Mouse (Mus musculus) olfactory bulb, adult 2 months (tissue): ENCODE measurements around the gene Cad. TPM values are rescaled to one million over a fixed set of nuclear protein-coding genes. Genes with fewer than 3 reads are reported as not detected.
A peak's percentile ranks its signal among the peaks of the same experiment; 100 is the strongest.
"Not testable (repeated sequence)": the region's sequence is repeated elsewhere in the genome, so short reads cannot be mapped to it uniquely, and the experiment has no call there.

Source experiments
- H3K27ac ChIP-seq: fragments of 200-500 bp; 2 replicates; pipeline ENCODE4 v1.5.1; 2012; ENCODE audit warnings: low read depth, low read length; ENCODE audit not compliant: insufficient read depth
- H3K4me1 ChIP-seq: fragments of 200-500 bp; 2 replicates; pipeline ENCODE4 v1.6.1; 2012; ENCODE audit warnings: low read length; ENCODE audit not compliant: control insufficient read depth, insufficient read depth
- H3K4me3 ChIP-seq: fragments of 200-500 bp; 2 replicates; pipeline ENCODE4 v1.5.1; 2012; ENCODE audit warnings: mild to moderate bottlenecking, low read depth, low read length, moderate library complexity; ENCODE audit not compliant: insufficient read depth
- CTCF ChIP-seq: fragments of 200-500 bp; IDR thresholded peaks from 2 replicates; pipeline ENCODE4 v1.5.1; 2012; ENCODE audit warnings: low read depth, mild to moderate bottlenecking, low read length, moderate library complexity; ENCODE audit not compliant: insufficient read depth
- POLR2A ChIP-seq: fragments of 200-500 bp; IDR thresholded peaks from 2 replicates; pipeline ENCODE4 v1.6.1; 2012; ENCODE audit warnings: mild to moderate bottlenecking, low read depth, low read length, moderate library complexity; ENCODE audit not compliant: insufficient read depth
- WGBS: fragments of 180-500 bp; shearing (Covaris S2); methylation state at CpG from one replicate; pipeline ENCODE4 v1.1.7; 2018; 5-methylcytosine and 5-hydroxymethylcytosine counted together
- polyA plus RNA-seq: library from polyadenylated mRNA; stranded (reverse); fragments of >200 nt; gene quantifications from 2 replicates; pipeline ENCODE4 v1.2.4, GENCODE M21; 2012; ENCODE audit warnings: low replicate concordance; ENCODE audit not compliant: missing spikeins, insufficient read depth, insufficient read length

The Cad gene
- polyA plus RNA-seq = not detected in 2 replicates

DNA sequence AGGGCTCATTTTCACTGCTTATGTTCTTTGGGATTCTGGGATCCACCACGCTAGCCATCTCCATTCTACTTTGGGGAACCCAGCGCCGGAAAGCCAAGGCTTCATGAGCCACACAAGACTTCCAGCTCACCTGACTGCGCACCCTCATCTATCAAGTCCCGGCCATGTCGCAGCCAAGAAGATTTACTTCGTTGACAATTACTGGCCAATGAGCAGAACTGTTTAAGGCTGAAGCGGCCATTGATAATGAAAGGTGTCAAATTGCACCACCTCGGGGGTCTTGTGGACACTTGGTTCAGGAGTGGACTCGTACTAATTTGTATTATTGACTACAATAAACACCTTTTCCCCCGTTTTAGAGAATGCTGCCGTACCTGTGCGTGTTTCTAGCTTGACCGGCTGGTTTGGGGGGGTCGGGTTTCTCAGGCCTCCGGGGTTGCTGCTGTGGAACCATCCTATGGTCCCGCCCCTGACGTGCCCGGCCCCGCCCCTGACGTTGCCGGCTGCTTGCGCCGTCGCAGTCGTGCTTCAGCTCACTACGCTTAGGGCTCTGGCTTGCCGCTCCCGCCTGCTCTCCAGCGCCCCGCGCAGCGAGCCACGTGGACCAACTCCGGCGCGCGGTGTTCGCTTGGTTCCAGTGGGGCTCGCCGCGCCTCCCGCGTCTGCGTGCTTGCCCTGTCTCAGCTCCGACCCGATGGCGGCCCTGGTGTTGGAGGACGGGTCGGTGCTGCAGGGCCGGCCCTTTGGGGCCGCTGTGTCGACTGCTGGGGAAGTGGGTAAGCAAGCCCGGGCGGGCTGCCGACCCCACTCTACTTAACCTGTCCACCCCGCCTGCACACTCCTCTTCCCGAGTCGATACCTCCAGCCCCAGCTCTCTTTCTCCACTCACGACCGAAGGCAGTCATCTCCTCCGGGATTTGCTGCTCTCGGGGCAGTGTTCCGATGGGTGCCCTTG, at the start of gene Cad:
TSS of gene Cad (plus strand) at position 520 of the 955 bp plus-strand sequence.
- TF ChIP-seq POLR2A = 0 out of 2 replicates have a peak, but pooled peaks have one; percentile 34
- no peak for TF ChIP-seq CTCF
- 1% methylated on average over 64 of the region's 64 CpGs for WGBS
- H3K27ac ChIP-seq = peak within 1 kb of the TSS; percentile 34; the same call in 1 of the 2 replicates
- peaks cover 5% of the 10 kb centered on the region for H3K4me1 ChIP-seq
- peak within 1 kb of the TSS; percentile 83 for H3K4me3 ChIP-seq

DNA sequence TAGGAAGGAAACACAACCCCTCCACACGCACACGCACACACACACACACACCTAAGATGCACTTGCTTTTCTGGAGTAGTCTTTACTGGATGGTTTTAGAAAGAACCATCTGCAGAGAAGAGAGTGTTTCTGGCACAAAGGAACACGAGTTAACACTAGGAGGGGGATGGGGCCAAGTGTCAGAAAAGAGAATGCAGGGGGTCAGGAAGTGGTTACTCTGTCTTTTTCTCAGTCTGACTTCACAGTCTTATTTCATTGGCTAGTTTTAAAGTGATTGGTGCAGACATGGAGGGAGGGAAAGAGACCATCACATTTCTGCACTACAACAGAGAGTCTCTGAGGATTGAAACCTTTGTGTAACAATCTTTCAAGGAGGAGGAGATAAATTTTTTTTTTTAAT, 41.8 kb upstream of the Cad start:
- no peaks in the 10 kb centered on the region for H3K4me1 ChIP-seq
- no peak overlapping the region for H3K4me3 ChIP-seq
- 71% methylated on average over 3 of the region's 3 CpGs for WGBS
- H3K27ac ChIP-seq = no peak overlapping the region
- TF ChIP-seq POLR2A = no peak
- no peak for TF ChIP-seq CTCF

DNA sequence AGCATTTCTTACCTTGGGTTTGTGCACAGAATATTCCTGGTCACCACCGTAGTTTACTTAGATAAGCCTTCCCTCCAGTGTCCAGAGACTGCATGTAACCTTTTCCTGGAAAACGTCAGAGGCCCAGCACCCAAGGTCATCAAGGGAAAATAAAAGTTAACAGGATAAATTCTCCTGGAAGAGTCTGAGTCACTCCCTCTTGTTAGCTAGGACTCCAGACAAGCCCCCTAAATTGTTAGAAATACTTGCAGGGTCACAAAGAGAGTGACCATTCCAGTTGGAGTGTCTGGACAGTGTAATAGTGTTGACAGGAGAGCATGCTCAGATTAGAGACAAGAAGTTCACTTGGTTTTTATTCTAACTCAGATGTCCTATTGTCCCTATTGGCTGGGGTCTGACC, 38.7 kb upstream of the Cad start:
- H3K27ac ChIP-seq = no peak overlapping the region
- 87% methylated on average over 2 of the region's 2 CpGs for whole genome bisulfite sequencing
- no peaks in the 10 kb centered on the region for H3K4me1 ChIP-seq
- H3K4me3 ChIP-seq = no peak overlapping the region
- no peak for TF ChIP-seq POLR2A
- TF ChIP-seq CTCF = no peak

DNA sequence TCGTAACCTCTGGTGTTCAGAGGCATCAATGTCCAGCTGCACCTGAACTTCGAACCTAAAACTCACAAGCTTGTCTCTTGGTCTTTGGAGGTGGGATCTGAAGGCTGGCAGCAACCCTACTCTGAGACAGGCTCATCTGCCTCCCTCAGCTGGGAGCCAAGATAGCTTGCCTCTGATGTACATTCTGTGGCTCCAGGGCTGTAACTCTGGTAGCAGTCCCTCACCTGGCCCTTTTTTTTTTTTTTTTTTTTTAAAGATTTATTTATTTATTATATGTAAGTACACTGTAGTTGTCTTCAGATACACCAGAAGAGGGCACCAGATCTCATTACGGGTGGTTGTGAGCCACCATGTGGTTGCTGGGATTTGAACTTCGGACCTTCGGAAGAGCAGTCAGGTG, 32.8 kb upstream of the Cad start:
- not testable (repeated sequence) for H3K4me1 ChIP-seq, H3K4me3 ChIP-seq, H3K27ac ChIP-seq
- WGBS = 83% methylated on average over 5 of the region's 5 CpGs

DNA sequence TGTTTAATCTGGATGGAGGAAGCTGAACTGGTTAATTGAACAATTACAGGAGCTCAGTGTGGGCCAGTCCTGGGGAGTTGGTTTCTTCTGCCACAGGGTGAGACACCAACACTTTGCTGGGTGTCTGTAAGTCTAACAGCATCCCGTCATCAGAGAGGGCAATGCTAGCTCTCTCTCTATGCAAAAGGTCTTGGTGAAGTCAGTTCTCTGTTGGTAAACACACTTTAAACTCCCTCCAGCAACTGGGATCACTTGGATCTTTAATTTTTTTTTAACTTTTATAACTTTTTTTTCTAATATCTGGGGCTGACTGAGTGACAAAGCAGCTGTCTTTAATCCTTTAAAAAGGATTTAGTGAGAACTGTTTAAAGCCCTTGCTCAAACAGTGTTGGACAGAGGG, 31.9 kb upstream of the Cad start:
- H3K4me1 ChIP-seq = no peaks in the 10 kb centered on the region
- H3K27ac ChIP-seq = no peak overlapping the region
- 34% methylated on average over 1 of the region's 1 CpGs for WGBS
- TF ChIP-seq POLR2A (no peak), CTCF (no peak)
- H3K4me3 ChIP-seq = no peak overlapping the region

DNA sequence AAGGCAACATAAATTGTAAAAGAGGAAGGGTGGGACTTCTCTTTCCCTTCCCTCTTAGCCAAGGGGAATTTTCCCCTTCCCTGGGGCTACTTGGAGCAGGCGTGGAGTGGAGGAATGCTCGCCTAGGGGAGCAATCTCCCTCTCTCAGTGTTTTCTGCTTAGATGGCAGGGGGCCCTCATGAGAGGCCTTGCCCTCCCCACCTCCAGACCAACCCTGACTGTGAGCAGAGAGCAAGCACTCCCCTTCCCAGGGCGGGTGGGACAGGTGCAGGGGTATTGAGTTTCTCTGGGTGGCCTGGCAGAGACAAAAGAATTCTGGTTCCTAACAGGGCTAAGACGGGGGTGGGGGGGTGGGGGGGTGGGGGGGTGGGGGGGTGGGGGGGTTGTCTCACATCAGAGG, 31.3 kb upstream of the Cad start:
- Histone ChIP-seq H3K4me1 (no peaks in the 10 kb centered on the region), H3K27ac (no peak overlapping the region), H3K4me3 (no peak overlapping the region)
- WGBS = 35% methylated on average over 4 of the region's 4 CpGs
- no peak for TF ChIP-seq POLR2A

DNA sequence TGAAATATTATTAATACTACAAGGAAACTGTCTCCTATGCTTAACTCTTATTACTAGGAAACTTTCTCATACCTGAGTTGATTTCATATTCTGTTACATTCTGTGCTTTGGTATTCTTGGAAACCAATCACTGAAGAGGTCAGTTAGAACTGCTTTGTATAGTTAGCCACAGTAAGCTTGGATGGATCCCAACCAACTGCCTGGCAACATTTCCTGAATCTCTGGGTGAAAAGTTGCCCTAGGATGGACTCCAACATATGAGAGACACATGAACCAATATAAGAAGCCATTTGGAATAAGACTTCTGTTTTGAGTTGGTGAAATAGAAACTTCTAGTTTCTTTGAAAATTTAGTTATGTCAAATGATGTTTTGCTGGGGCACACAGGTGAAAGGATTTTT, 29.9 kb upstream of the Cad start:
- Histone ChIP-seq H3K4me1 (no peaks in the 10 kb centered on the region), H3K27ac (no peak overlapping the region), H3K4me3 (no peak overlapping the region)
- TF ChIP-seq POLR2A = no peak
- TF ChIP-seq CTCF = no peak

DNA sequence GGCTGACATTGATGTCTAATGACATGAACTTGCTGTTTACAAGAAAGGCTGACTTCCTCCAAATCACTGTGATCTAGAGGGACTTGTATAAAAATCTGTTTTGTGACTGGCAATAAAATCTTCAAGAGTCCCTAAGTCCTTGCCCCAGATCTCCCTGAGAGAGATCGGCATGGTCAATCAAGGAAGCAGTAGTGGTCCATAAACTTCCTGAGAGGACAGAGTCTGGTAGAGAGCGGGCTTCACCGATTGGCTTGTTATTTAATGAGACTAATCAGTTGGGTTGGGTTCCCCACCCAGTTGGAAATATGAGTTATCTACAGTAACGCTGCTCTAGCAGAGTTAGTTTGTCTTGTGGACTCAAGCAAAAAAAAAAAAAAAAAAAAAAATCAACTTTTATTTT, 23.7 kb upstream of the Cad start:
- Histone ChIP-seq H3K4me1 (no peaks in the 10 kb centered on the region), H3K4me3 (no peak overlapping the region), H3K27ac (no peak overlapping the region)
- TF ChIP-seq CTCF (no peak), POLR2A (no peak)
- WGBS = 91% methylated on average over 4 of the region's 4 CpGs

DNA sequence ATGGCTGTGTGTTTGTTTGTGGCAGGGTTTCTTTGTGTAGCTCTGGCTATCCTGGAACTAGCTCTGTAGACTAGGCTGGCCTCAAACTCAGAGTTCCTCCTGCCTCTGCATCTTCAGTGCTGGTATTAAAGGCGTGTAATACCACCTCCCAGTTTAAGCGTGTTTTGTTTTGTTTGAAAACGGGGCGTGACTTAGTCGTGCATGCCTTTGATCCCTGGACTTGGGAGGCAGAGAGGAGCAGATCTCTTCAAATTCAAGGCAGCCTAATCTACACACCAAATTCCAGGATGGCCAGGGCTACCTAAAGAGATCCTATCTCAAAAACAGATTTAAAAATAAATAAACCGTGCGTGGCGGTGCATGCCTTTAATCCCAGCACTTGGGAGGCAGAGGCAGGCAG, 23.1 kb upstream of the Cad start:
- TF ChIP-seq CTCF = no peak
- TF ChIP-seq POLR2A = no peak
- Histone ChIP-seq H3K27ac (no peak overlapping the region), H3K4me3 (no peak overlapping the region), H3K4me1 (no peaks in the 10 kb centered on the region)
- WGBS = 88% methylated on average over 8 of the region's 8 CpGs
